25 mouse cellular contexts compared by ENCODE assay signal in the genomic region with DNA sequence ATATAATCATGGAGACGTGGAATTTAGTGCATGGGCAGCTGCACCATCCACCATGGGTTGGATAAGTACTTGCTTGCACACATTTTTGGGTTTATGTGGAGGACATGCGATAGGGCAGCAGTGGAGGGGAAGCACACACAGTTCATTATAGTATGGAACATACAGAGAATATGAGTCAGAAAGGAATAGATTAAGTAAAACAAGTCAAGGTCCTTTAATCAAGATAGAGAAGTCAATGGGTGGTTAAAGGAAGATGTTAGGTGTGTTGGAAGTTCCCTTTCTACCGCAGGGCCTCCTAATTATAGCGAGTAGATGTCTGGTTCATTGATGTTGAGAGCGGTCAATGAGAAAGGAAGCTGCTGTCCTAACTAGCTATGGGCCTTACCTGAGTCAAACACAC.
DNase-seq lines count a peak whose midpoint lies in the region; ATAC-seq and TF ChIP-seq lines count a peak whose summit lies in the region.
"Had no signal": no experiment of that assay in that cellular context is flagged by ENCODE, and none has a peak within 500 bp of the region (broad histone marks: within the 10 kb centered on the region; RNA-seq: fewer than 3 reads in every experiment).

No protein-coding gene starts in this region.

- ATAC-seq in activated CD4-positive, CD25-positive, alpha-beta regulatory T cell, adult 4 months, result peak; percentile 58
- peak; percentile 46; the same call in 1 of the 2 replicates for ATAC-seq in neutrophil, adult 5-6 weeks (ENCODE audit: extremely low read depth, insufficient number of reproducible peaks, low FRiP score, poor library complexity, severe bottlenecking)
- no peak for ATAC-seq in hindbrain, embryonic 11.5 days (ENCODE audit: low FRiP score)
- no peak for ATAC-seq in kidney, embryonic 16.5 days (ENCODE audit: low FRiP score, low TSS enrichment)
- ATAC-seq: intestine, embryonic 15.5 days had no signal

- no peak overlapping the region for H3K27ac ChIP-seq in cerebellum, adult 2 months (ENCODE audit: insufficient read depth, low read length)
- no peak overlapping the region for H3K27ac ChIP-seq in hindbrain, embryonic 11.5 days (ENCODE audit: low read depth, low read length)
- H3K27ac ChIP-seq in kidney, embryonic 16.5 days (ENCODE audit: low read length), result no peak overlapping the region
- H3K27ac ChIP-seq: embryonic facial prominence, embryonic 12.5 days; embryonic facial prominence, embryonic 15.5 days; heart, embryonic 15.5 days; hindbrain, embryonic 10.5 days; hindbrain, embryonic 14.5 days; hindbrain, postnatal 0 days; intestine, embryonic 15.5 days had no signal

- 94% methylated on average over 5 of the region's 5 CpGs for WGBS in cerebellum, adult 2 months
- 98% methylated on average over 5 of the region's 5 CpGs for WGBS in hindbrain, embryonic 11.5 days
- 94% methylated on average over 5 of the region's 5 CpGs for WGBS in kidney, embryonic 16.5 days

- TF ChIP-seq POLR2A in cerebellum, adult 2 months (IDR thresholded peaks at IDR 0.05; ENCODE audit: borderline replicate concordance, insufficient read depth, low read length), result no peak

- no peak overlapping the region for H3K9ac ChIP-seq in hindbrain, embryonic 11.5 days (ENCODE audit: low read depth, low read length)
- no peak overlapping the region for H3K9ac ChIP-seq in kidney, embryonic 16.5 days (replicated peaks; ENCODE audit: low read length)
- H3K9ac ChIP-seq: embryonic facial prominence, embryonic 12.5 days; embryonic facial prominence, embryonic 15.5 days; forebrain, postnatal 0 days; heart, embryonic 12.5 days; heart, embryonic 15.5 days; hindbrain, embryonic 14.5 days; intestine, embryonic 15.5 days had no signal

- no peaks in the 10 kb centered on the region for H3K4me1 ChIP-seq in cerebellum, adult 2 months (ENCODE audit: control insufficient read depth, insufficient read depth, low read length)
- H3K4me1 ChIP-seq in hindbrain, embryonic 11.5 days (replicated peaks; ENCODE audit: control insufficient read depth, insufficient read depth, low read length), result no peaks in the 10 kb centered on the region
- peaks cover 8% of the 10 kb centered on the region; the same call in 1 of the 2 replicates for H3K4me1 ChIP-seq in kidney, embryonic 16.5 days (ENCODE audit: insufficient read depth, low read length)
- H3K4me1 ChIP-seq: embryonic facial prominence, embryonic 12.5 days; embryonic facial prominence, embryonic 15.5 days; heart, embryonic 15.5 days; hindbrain, embryonic 10.5 days; intestine, embryonic 15.5 days had no signal

- no peaks in the 10 kb centered on the region for H3K9me3 ChIP-seq in hindbrain, embryonic 11.5 days (ENCODE audit: control insufficient read depth, low read length)
- no peaks in the 10 kb centered on the region for H3K9me3 ChIP-seq in kidney, embryonic 16.5 days (ENCODE audit: low read length)
- H3K9me3 ChIP-seq: embryonic facial prominence, embryonic 12.5 days; embryonic facial prominence, embryonic 15.5 days; heart, embryonic 12.5 days; heart, embryonic 15.5 days; hindbrain, embryonic 10.5 days; intestine, embryonic 15.5 days had no signal

- no peak overlapping the region for H3K4me3 ChIP-seq in cerebellum, adult 2 months (replicated peaks; ENCODE audit: insufficient read depth, low read depth, low read length)
- no peak overlapping the region for H3K4me3 ChIP-seq in hindbrain, embryonic 11.5 days (ENCODE audit: low read depth, low read length)
- H3K4me3 ChIP-seq in kidney, embryonic 16.5 days (ENCODE audit: low read length), result no peak overlapping the region
- H3K4me3 ChIP-seq: embryonic facial prominence, embryonic 12.5 days; embryonic facial prominence, embryonic 15.5 days; heart, embryonic 12.5 days; heart, embryonic 15.5 days; hindbrain, embryonic 10.5 days; intestine, embryonic 15.5 days had no signal

- H3K4me2 ChIP-seq in hindbrain, embryonic 11.5 days (replicated peaks; ENCODE audit: low read depth, low read length), result no peak overlapping the region
- no peak overlapping the region for H3K4me2 ChIP-seq in kidney, embryonic 16.5 days (replicated peaks; ENCODE audit: low read depth, low read length)
- H3K4me2 ChIP-seq: embryonic facial prominence, embryonic 12.5 days; embryonic facial prominence, embryonic 15.5 days; heart, embryonic 12.5 days; heart, embryonic 15.5 days; hindbrain, embryonic 14.5 days; intestine, embryonic 15.5 days had no signal

- TF ChIP-seq CTCF in cerebellum, adult 2 months (IDR thresholded peaks at IDR 0.05; ENCODE audit: borderline replicate concordance, insufficient read depth, low read depth, low read length), result no peak

- peak; percentile 23 for DNase-seq in A20 (ENCODE audit: low read depth, low spot score)
- DNase-seq in CD4-positive, CD25-positive, alpha-beta regulatory T cell, adult 2 months (ENCODE audit: low read depth, low spot score), result peak; percentile 8
- no peak for DNase-seq in cerebellum, adult 2 months
- DNase-seq in hindbrain, embryonic 11.5 days (ENCODE audit: low spot score), result no peak
- DNase-seq: adrenal gland, postnatal 10 days; adrenal gland, postnatal 36 days; cerebellum, adult 18-20 months; cerebellum, adult 9-11 months; cerebellum, postnatal 25 days; forebrain, postnatal 0 days; gastrocnemius, postnatal 25 days; heart, adult 18-20 months; heart, postnatal 10 days; heart, postnatal 36 days had no signal

- H3K36me3 ChIP-seq in hindbrain, embryonic 11.5 days (ENCODE audit: control insufficient read depth, insufficient read depth, low read length), result no peaks in the 10 kb centered on the region
- H3K36me3 ChIP-seq in kidney, embryonic 16.5 days (ENCODE audit: insufficient read depth, low read length), result no peaks in the 10 kb centered on the region
- H3K36me3 ChIP-seq: embryonic facial prominence, embryonic 12.5 days; embryonic facial prominence, embryonic 15.5 days; heart, embryonic 12.5 days; heart, embryonic 15.5 days; hindbrain, embryonic 10.5 days; intestine, embryonic 15.5 days had no signal

- H3K27me3 ChIP-seq in cerebellum, adult 2 months (ENCODE audit: control insufficient read depth, insufficient read depth, low read length), result no peaks in the 10 kb centered on the region
- no peaks in the 10 kb centered on the region for H3K27me3 ChIP-seq in hindbrain, embryonic 11.5 days (ENCODE audit: control insufficient read depth, insufficient read depth, low read length)
- no peaks in the 10 kb centered on the region for H3K27me3 ChIP-seq in kidney, embryonic 16.5 days (ENCODE audit: insufficient read depth, low read length)
- H3K27me3 ChIP-seq: embryonic facial prominence, embryonic 12.5 days; embryonic facial prominence, embryonic 15.5 days; heart, embryonic 12.5 days; heart, embryonic 15.5 days; intestine, embryonic 15.5 days had no signal

Comparison
In these comparisons a context has a peak if more than half of its experiments do, and no peak if none do; other contexts are left out.
1. DNase-seq: peak in A20 (single experiment) and CD4-positive, CD25-positive, alpha-beta regulatory T cell, adult 2 months (single experiment); none in cerebellum, adult 2 months (0 of 2) and hindbrain, embryonic 11.5 days (single experiment).
2. ATAC-seq: peak in activated CD4-positive, CD25-positive, alpha-beta regulatory T cell, adult 4 months (single experiment) and neutrophil, adult 5-6 weeks (single experiment); none in hindbrain, embryonic 11.5 days (single experiment) and kidney, embryonic 16.5 days (single experiment).